Mouse (Mus musculus): ENCODE measurements around the gene Atcay.
"Not testable (repeated sequence)": the region's sequence is repeated elsewhere in the genome, so short reads cannot be mapped to it uniquely, and the experiment has no call there.

The Atcay gene

GRCm38 (mm10) chr10:81200605-81201287, 29.9 kb downstream of the Atcay start:
- no peak for DNase-seq (ENCODE audit: low read depth, low spot score)

GRCm38 (mm10) chr10:81200141-81200540, 30.5 kb downstream of the Atcay start:
- no peak for DNase-seq (ENCODE audit: low read depth, low spot score)

- no peak for DNase-seq (ENCODE audit: low read depth, low spot score)
These were observed 31.6 kb downstream of the Atcay start for GRCm38 (mm10) chr10:81198990-81199389.

GRCm38 (mm10) chr10:81198230-81198629, 32.4 kb downstream of the Atcay start:
- peak; percentile 80 for DNase-seq (ENCODE audit: low read depth, low spot score)

- no peak for DNase-seq (ENCODE audit: low read depth, low spot score)
These were observed 33.3 kb downstream of the Atcay start for GRCm38 (mm10) chr10:81197305-81197704.

- no peak for DNase-seq (ENCODE audit: low read depth, low spot score)
These were observed 34.1 kb downstream of the Atcay start for GRCm38 (mm10) chr10:81196470-81197065.

- DNase-seq (ENCODE audit: low read depth, low spot score): no peak
These were observed 35.3 kb downstream of the Atcay start for GRCm38 (mm10) chr10:81195300-81195699.

GRCm38 (mm10) chr10:81193991-81194774, 36.5 kb downstream of the Atcay start:
- no peak for DNase-seq (ENCODE audit: low read depth, low spot score)

GRCm38 (mm10) chr10:81192968-81193501, 37.6 kb downstream of the Atcay start:
- no peak for DNase-seq (ENCODE audit: low read depth, low spot score)

GRCm38 (mm10) chr10:81192270-81192967, 38.2 kb downstream of the Atcay start:
- peak; percentile 88 for DNase-seq (ENCODE audit: low read depth, low spot score)

- no peak for DNase-seq (ENCODE audit: low read depth, low spot score)
These were observed 39.2 kb downstream of the Atcay start for GRCm38 (mm10) chr10:81191342-81191982.

- DNase-seq (ENCODE audit: low read depth, low spot score): no peak
These were observed 39.7 kb downstream of the Atcay start for GRCm38 (mm10) chr10:81190912-81191321.

GRCm38 (mm10) chr10:81190236-81190911, 40.3 kb downstream of the Atcay start:
- DNase-seq (ENCODE audit: low read depth, low spot score): no peak

- no peak for DNase-seq (ENCODE audit: low read depth, low spot score)
These were observed 40.8 kb downstream of the Atcay start for GRCm38 (mm10) chr10:81189821-81190220.

- no peak for DNase-seq (ENCODE audit: low read depth, low spot score)
These were observed 43.5 kb downstream of the Atcay start for GRCm38 (mm10) chr10:81187161-81187560.

GRCm38 (mm10) chr10:81184765-81185164, 45.9 kb downstream of the Atcay start:
- DNase-seq (ENCODE audit: low read depth, low spot score): peak; percentile 61

- DNase-seq (ENCODE audit: low read depth, low spot score): no peak
These were observed 46.8 kb downstream of the Atcay start, which contains the start of gene 4930442H23Rik for GRCm38 (mm10) chr10:81183805-81184204. Gene 4930442H23Rik, minus strand, starts transcription at chr10:81183849.

- DNase-seq (ENCODE audit: low read depth, low spot score): peak; percentile 100
These were observed 48.0 kb downstream of the Atcay start, which contains the start of gene Dapk3 for GRCm38 (mm10) chr10:81182336-81183333. Gene Dapk3, plus strand, starts transcription at chr10:81183005.

GRCm38 (mm10) chr10:81181860-81182259, 48.8 kb downstream of the Atcay start:
- DNase-seq (ENCODE audit: low read depth, low spot score): not testable (repeated sequence)
